Mouse (Mus musculus): Measurements from ENCODE around the gene Pdrg1.

Pdrg1 gene

DNA sequence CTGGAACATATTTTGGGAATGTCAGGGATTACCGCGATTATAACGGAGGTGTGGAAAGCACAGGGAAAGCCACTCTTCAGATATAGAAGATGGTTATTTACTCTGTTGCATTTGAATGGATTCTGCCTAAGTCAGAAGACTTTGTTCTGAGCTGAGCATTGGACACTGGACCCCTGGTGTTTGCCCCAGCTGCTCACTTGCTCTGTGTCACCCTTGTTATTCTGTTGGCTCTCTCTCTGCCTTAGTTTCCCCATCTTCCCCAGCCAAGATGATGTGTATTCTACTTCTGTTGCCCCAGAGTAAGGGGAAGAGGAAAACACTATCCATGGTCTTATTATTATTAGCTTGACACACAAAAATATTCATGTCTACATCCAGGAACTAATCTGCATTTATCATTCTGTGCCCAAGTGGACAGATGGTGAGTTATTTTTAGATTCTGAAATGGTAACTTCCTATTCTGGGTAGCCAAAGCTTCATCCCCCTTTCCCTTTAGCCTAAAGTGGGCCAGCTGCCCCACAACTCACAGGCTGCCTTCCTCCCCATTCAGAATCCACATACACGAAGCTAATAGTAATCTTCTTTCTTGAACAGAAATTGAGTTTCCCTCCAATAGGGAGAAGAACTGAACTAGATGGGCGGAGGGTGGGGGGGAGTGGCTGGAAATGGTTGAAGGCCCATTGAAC is 18.5 kb upstream of the Pdrg1 start:
- Histone ChIP-seq H3K4me1 (replicated peaks; ENCODE audit: low read depth, low read length) (peaks cover 32% of the 10 kb centered on the region), H3K4me3 (replicated peaks; ENCODE audit: low read length) (no peak overlapping the region), H3K27me3 (ENCODE audit: insufficient read depth, low read length) (peaks cover 80% of the 10 kb centered on the region), H3K9me3 (ENCODE audit: low read length) (no peaks in the 10 kb centered on the region), H3K36me3 (ENCODE audit: insufficient read depth, low read length) (no peaks in the 10 kb centered on the region)
- TF ChIP-seq NANOG (IDR thresholded peaks at IDR 0.05; ENCODE audit: borderline replicate concordance, low read length) = no peak

DNA sequence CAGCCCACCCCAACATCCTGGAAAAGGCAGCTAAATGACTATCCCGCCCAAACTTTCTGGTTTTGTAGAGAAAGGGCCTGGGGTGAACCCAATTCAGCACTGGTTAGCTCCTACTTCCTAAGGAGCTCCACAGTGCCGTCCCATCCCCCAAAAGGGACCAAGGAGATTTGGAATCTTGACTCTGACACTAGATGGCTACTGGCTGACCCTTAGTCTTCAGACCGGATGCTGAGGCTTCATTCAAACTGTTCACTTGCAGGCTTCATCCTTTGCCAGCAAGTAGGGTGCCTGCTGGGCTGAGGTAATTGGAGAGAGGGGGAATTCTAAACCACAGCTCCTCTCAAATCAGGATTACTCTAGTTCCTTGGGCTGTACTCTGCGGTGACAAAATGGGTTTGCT is 17.7 kb upstream of the Pdrg1 start:
- Histone ChIP-seq H3K4me3 (replicated peaks; ENCODE audit: low read length) (peak overlapping the region; percentile 86; the same call in 1 of the 2 replicates), H3K27me3 (ENCODE audit: insufficient read depth, low read length) (peaks cover 79% of the 10 kb centered on the region), H3K36me3 (ENCODE audit: insufficient read depth, low read length) (no peaks in the 10 kb centered on the region), H3K4me1 (replicated peaks; ENCODE audit: low read depth, low read length) (peaks cover 25% of the 10 kb centered on the region), H3K9me3 (ENCODE audit: low read length) (no peaks in the 10 kb centered on the region)
- TF ChIP-seq NANOG (IDR thresholded peaks at IDR 0.05; ENCODE audit: borderline replicate concordance, low read length) (no peak), POU5F1 (IDR thresholded peaks at IDR 0.05; ENCODE audit: borderline replicate concordance, low read length) (no peak), CTCF (conservative IDR thresholded peaks at IDR 0.05; ENCODE audit: low read length) (no peak)

DNA sequence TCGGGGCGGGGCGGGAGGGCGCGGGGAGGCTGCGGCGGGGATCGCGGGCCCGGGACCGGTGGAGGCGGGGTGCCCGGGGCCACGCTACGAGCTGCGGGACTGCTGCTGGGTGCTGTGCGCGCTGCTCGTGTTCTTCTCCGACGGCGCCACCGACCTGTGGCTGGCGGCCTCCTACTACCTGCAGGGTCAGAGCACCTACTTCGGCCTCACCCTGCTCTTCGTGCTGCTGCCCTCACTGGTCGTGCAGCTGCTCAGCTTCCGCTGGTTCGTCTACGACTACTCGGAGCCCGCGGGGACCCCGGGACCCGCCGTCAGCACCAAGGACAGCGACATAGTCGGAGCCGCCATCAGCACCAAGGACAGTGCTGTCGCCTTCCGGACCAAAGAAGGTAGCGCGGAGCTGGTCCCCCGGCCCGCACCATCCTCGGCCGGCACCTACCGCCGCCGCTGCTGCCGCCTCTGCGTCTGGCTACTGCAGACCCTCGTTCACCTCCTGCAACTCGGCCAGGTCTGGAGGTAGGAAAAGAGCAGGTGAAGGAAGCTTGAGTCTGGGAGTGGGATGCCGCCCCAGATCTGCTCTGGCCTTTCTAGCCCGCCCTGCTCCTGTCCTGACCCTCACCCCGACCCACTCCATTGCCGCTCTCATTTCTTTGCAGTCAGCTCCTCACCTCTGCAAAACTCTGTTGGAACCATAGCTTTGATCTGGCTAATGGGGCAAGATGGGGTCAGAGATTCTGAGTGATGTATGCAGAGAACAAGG is 17.0 kb upstream of the Pdrg1 start:
- no peaks in the 10 kb centered on the region for H3K9me3 ChIP-seq (ENCODE audit: low read length)
- TF ChIP-seq CTCF (conservative IDR thresholded peaks at IDR 0.05; ENCODE audit: low read length) = no peak
- no peak for TF ChIP-seq NANOG (IDR thresholded peaks at IDR 0.05; ENCODE audit: borderline replicate concordance, low read length)
- TF ChIP-seq POU5F1 (IDR thresholded peaks at IDR 0.05; ENCODE audit: borderline replicate concordance, low read length) = no peak
- H3K36me3 ChIP-seq (ENCODE audit: insufficient read depth, low read length) = no peaks in the 10 kb centered on the region
- H3K4me3 ChIP-seq (replicated peaks; ENCODE audit: low read length) = peak overlapping the region; percentile 86
- peaks cover 79% of the 10 kb centered on the region for H3K27me3 ChIP-seq (ENCODE audit: insufficient read depth, low read length)
- peaks cover 24% of the 10 kb centered on the region for H3K4me1 ChIP-seq (replicated peaks; ENCODE audit: low read depth, low read length)

DNA sequence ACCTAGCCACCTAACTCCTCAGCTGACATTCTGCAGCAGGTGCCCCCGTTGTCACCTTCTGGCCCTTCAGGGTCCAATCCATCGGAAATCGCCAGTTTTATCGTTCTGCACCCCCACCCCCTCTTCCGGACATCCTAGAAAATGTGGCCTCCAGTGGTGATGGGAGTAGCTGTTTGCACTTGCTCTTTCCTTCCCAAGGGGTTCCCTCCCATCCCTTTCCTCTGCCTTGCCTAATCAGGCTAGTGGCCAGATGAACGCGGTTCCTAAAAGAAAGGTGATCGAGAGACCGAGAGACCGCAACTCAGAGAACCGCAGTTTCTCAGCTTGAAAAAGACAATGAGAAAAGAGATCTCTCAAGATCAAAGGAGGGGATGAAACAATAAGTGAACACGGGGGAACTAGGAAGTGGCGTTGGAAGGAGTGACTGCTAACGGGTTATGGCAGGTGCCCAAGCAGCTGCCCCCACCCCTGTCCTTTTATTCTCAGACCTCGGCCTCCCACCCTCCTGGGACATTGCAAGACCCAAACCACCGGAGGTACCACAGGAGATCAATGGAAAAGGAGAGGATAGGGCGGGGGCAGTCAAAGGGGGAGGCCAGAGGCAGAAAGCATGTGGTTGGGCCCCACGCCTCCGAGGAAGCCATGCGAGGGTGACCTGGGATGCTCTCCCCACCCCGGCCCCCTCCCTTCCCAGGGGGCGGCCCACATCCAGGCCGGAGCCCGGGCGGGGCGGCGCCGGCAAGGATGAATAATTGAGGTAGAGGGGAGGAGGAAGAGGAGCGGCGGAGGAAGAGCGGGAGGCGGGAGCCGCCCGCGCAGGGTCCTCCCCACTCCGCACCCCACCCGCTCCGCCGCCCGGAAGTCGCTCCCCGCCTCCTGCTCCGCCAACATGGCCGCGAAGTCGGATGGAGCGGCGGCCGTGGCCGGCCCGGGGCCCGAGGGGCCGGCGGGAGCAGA is 16.2 kb upstream of the Pdrg1 start, which contains the start of gene Xkr7:
Xkr7 (plus strand) TSS at position 727 of the 957 bp plus-strand sequence.
- H3K9me3 ChIP-seq (ENCODE audit: low read length) = no peaks in the 10 kb centered on the region
- H3K36me3 ChIP-seq (ENCODE audit: insufficient read depth, low read length) = no peaks in the 10 kb centered on the region
- H3K4me1 ChIP-seq (replicated peaks; ENCODE audit: low read depth, low read length) = peaks cover 24% of the 10 kb centered on the region
- TF ChIP-seq POU5F1 (IDR thresholded peaks at IDR 0.05; ENCODE audit: borderline replicate concordance, low read length) = no peak
- no peak for TF ChIP-seq CTCF (conservative IDR thresholded peaks at IDR 0.05; ENCODE audit: low read length)
- TF ChIP-seq NANOG (IDR thresholded peaks at IDR 0.05; ENCODE audit: borderline replicate concordance, low read length) = no peak
- peaks cover 78% of the 10 kb centered on the region for H3K27me3 ChIP-seq (ENCODE audit: insufficient read depth, low read length)
- peak within 1 kb of the TSS; percentile 86 for H3K4me3 ChIP-seq (replicated peaks; ENCODE audit: low read length)

DNA sequence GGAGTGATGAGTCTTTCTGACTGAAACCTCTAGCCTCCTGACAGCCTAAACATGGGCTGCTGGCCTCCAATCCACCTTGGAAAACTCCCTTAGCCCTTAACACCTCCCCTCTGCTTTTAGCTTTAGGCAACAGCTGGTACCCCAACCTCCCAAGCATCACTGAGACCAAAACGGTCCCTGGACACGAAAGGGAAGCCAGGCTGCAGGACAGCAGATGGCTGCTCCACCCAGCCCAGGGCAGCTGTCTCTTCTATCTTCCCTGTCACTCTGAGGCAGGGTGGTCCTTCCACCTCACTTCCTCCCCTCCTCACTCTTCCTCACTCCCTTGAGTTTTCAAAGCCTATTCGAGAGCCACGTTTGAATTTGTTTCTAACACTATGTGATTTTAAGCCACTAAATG is 15.2 kb upstream of the Pdrg1 start:
- Histone ChIP-seq H3K4me3 (replicated peaks; ENCODE audit: low read length) (no peak overlapping the region), H3K36me3 (ENCODE audit: insufficient read depth, low read length) (no peaks in the 10 kb centered on the region), H3K27me3 (ENCODE audit: insufficient read depth, low read length) (peaks cover 76% of the 10 kb centered on the region), H3K9me3 (ENCODE audit: low read length) (no peaks in the 10 kb centered on the region), H3K4me1 (replicated peaks; ENCODE audit: low read depth, low read length) (peaks cover 24% of the 10 kb centered on the region)
- TF ChIP-seq NANOG (IDR thresholded peaks at IDR 0.05; ENCODE audit: borderline replicate concordance, low read length) = no peak

DNA sequence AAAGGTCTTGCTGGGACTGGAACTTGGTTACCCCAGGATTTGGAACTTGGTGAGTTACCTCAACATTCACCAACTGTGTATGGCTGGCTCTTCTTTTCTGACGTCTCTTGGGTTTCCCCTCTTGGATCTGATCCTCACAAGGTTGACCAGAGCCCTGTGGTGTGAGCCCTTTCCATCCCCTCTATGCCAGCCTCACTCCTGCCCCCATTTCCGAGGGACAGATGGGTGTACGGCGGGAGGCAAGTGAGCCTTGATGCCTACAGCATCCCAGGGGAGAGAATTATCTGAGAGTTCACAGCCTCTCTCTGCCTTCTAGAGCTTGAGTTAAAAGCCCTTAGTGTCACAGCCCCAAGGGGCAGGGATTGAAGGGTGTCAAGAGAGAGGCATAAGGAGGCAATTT is 12.3 kb upstream of the Pdrg1 start:
- Histone ChIP-seq H3K4me3 (replicated peaks; ENCODE audit: low read length) (no peak overlapping the region), H3K9me3 (ENCODE audit: low read length) (no peaks in the 10 kb centered on the region), H3K4me1 (replicated peaks; ENCODE audit: low read depth, low read length) (peaks cover 15% of the 10 kb centered on the region), H3K27me3 (ENCODE audit: insufficient read depth, low read length) (peaks cover 57% of the 10 kb centered on the region), H3K36me3 (ENCODE audit: insufficient read depth, low read length) (no peaks in the 10 kb centered on the region)
- TF ChIP-seq NANOG (IDR thresholded peaks at IDR 0.05; ENCODE audit: borderline replicate concordance, low read length) = no peak
- TF ChIP-seq POU5F1 (IDR thresholded peaks at IDR 0.05; ENCODE audit: borderline replicate concordance, low read length) = no peak
- no peak for TF ChIP-seq CTCF (conservative IDR thresholded peaks at IDR 0.05; ENCODE audit: low read length)

DNA sequence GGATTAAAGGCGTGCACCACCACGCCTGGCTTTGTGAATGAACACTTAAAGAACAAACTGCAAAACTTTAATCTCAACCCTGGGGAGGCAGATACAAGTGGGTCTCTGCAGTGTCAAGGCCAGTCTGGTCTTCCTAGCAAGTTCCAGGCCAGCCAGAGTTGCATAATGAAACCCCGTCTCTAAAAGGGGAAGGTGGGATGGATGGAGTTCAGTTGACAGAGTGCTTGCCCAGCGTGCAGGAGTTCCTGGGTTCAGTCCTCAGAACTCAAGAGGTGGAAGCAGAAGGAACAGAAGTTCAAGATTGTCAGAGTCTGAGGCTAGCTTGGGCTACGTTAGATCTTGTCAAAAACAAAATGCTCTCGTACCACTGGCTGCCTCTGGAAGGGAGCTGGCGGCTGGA is 10.8 kb upstream of the Pdrg1 start:
- Histone ChIP-seq H3K9me3 (ENCODE audit: low read length) (no peaks in the 10 kb centered on the region), H3K4me3 (replicated peaks; ENCODE audit: low read length) (no peak overlapping the region), H3K27me3 (ENCODE audit: insufficient read depth, low read length) (peaks cover 48% of the 10 kb centered on the region), H3K36me3 (ENCODE audit: insufficient read depth, low read length) (no peaks in the 10 kb centered on the region), H3K4me1 (replicated peaks; ENCODE audit: low read depth, low read length) (peaks cover 18% of the 10 kb centered on the region)
- TF ChIP-seq CTCF (conservative IDR thresholded peaks at IDR 0.05; ENCODE audit: low read length) (no peak), NANOG (IDR thresholded peaks at IDR 0.05; ENCODE audit: borderline replicate concordance, low read length) (no peak), POU5F1 (IDR thresholded peaks at IDR 0.05; ENCODE audit: borderline replicate concordance, low read length) (no peak)

DNA sequence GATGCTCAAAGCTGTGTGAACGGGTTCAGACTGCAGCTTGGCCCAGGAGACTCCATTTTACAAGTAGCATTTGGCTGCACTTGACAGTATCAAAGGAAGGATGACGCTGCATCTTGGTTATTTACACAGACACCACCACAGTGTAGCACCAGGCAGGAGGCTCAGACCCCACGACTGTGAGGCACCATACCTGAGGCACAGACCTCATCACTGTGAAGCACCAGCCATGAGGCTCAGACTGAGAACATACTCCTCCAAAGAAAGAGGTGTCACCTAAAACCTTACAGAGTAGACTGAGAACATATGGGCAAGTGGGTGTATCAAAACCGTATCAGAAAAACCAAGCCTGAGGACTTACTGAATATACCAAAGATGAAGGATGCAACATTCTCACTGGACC is 7.6 kb upstream of the Pdrg1 start:
- no peak overlapping the region for H3K4me3 ChIP-seq (replicated peaks; ENCODE audit: low read length)
- no peaks in the 10 kb centered on the region for H3K36me3 ChIP-seq (ENCODE audit: insufficient read depth, low read length)
- peaks cover 22% of the 10 kb centered on the region for H3K4me1 ChIP-seq (replicated peaks; ENCODE audit: low read depth, low read length)
- peaks cover 41% of the 10 kb centered on the region for H3K27me3 ChIP-seq (ENCODE audit: insufficient read depth, low read length)
- TF ChIP-seq POU5F1 (IDR thresholded peaks at IDR 0.05; ENCODE audit: borderline replicate concordance, low read length) (no peak), NANOG (IDR thresholded peaks at IDR 0.05; ENCODE audit: borderline replicate concordance, low read length) (no peak), CTCF (conservative IDR thresholded peaks at IDR 0.05; ENCODE audit: low read length) (no peak)
- no peaks in the 10 kb centered on the region for H3K9me3 ChIP-seq (ENCODE audit: low read length)

All from E14TG2a.4 (cell line).